Mouse (Mus musculus): ENCODE results near the gene Haus2. TPM values are rescaled to one million over a fixed set of nuclear protein-coding genes. Genes with fewer than 3 reads are reported as not detected.
"Not testable (repeated sequence)": the region's sequence is repeated elsewhere in the genome, so short reads cannot be mapped to it uniquely, and the experiment has no call there.

Haus2 gene
- 10 to 100 TPM; 18.1 to 19.6 TPM for polyA plus RNA-seq (2017; shearing (Covaris generic))

GRCm38 (mm10) chr2:120608830-120609723, at the start of gene Haus2, which contains the start of gene Lrrc57:
TSS of gene Haus2 (plus strand) at chr2:120609383.
TSS of gene Lrrc57 (minus strand) at chr2:120609520.
- ATAC-seq, result peak; percentile 90

GRCm38 (mm10) chr2:120561524-120561923, 47.7 kb upstream of the Haus2 start:
- ATAC-seq, result no peak

GRCm38 (mm10) chr2:120562859-120563234, 46.3 kb upstream of the Haus2 start:
- no peak for ATAC-seq

- ATAC-seq, result peak; percentile 77
Measured at GRCm38 (mm10) chr2:120563235-120563990, 45.8 kb upstream of the Haus2 start, which contains the start of gene Zfp106. TSS of gene Zfp106 (minus strand) at chr2:120563843.

GRCm38 (mm10) chr2:120564548-120565188, 44.5 kb upstream of the Haus2 start:
- not testable (repeated sequence) for ATAC-seq

GRCm38 (mm10) chr2:120565363-120565762, 43.8 kb upstream of the Haus2 start:
- no peak for ATAC-seq

GRCm38 (mm10) chr2:120566886-120567797, 42.0 kb upstream of the Haus2 start, which contains the start of gene Snap23:
TSS of gene Snap23 (plus strand) at chr2:120567671.
- ATAC-seq, result peak; percentile 79

GRCm38 (mm10) chr2:120567798-120568320, 41.3 kb upstream of the Haus2 start:
- ATAC-seq, result peak; percentile 27

- ATAC-seq, result no peak
Measured at GRCm38 (mm10) chr2:120571081-120571480, 38.1 kb upstream of the Haus2 start.

- not testable (repeated sequence) for ATAC-seq
Measured at GRCm38 (mm10) chr2:120572161-120572560, 37.0 kb upstream of the Haus2 start.

GRCm38 (mm10) chr2:120575121-120575520, 34.1 kb upstream of the Haus2 start:
- no peak for ATAC-seq

- no peak for ATAC-seq
Measured at GRCm38 (mm10) chr2:120575978-120576377, 33.2 kb upstream of the Haus2 start.

- no peak for ATAC-seq
Measured at GRCm38 (mm10) chr2:120577799-120578198, 31.4 kb upstream of the Haus2 start.

GRCm38 (mm10) chr2:120578286-120578685, 30.9 kb upstream of the Haus2 start:
- peak; percentile 46 for ATAC-seq

- no peak for ATAC-seq
Measured at GRCm38 (mm10) chr2:120589759-120590158, 19.4 kb upstream of the Haus2 start.

- no peak for ATAC-seq
Measured at GRCm38 (mm10) chr2:120592227-120592626, 17.0 kb upstream of the Haus2 start.

- ATAC-seq, result no peak
Measured at GRCm38 (mm10) chr2:120597734-120598133, 11.4 kb upstream of the Haus2 start.

- no peak for ATAC-seq
Measured at GRCm38 (mm10) chr2:120599506-120599905, 9.7 kb upstream of the Haus2 start.

- ATAC-seq, result no peak
Measured at GRCm38 (mm10) chr2:120606021-120606690, 3.0 kb upstream of the Haus2 start.

GRCm38 (mm10) chr2:120616279-120617163, 7.3 kb downstream of the Haus2 start:
- ATAC-seq, result no peak
